Mouse (Mus musculus): ENCODE results near the gene Rhot2.

Rhot2 gene

GRCm38 (mm10) chr17:25841117-25841880 is 3.4 kb downstream of the Rhot2 start, which contains the start of gene Gm20683:
TSS of gene Gm20683 (minus strand) at chr17:25841763.
- DNase-seq (ENCODE audit: low spot score), result no peak

GRCm38 (mm10) chr17:25840519-25840918 is 4.1 kb downstream of the Rhot2 start:
- DNase-seq (ENCODE audit: low spot score), result no peak

- DNase-seq (ENCODE audit: low spot score), result no peak
These were observed 5.0 kb downstream of the Rhot2 start for GRCm38 (mm10) chr17:25839455-25840235.

GRCm38 (mm10) chr17:25838904-25839303 is 5.7 kb downstream of the Rhot2 start:
- DNase-seq (ENCODE audit: low spot score), result no peak

GRCm38 (mm10) chr17:25837533-25837932 is 7.1 kb downstream of the Rhot2 start:
- DNase-seq (ENCODE audit: low spot score), result no peak

GRCm38 (mm10) chr17:25837076-25837410 is 7.6 kb downstream of the Rhot2 start, which contains the start of gene Rhbdl1:
TSS of gene Rhbdl1 (minus strand) at chr17:25837295.
- no peak for DNase-seq (ENCODE audit: low spot score)

- no peak for DNase-seq (ENCODE audit: low spot score)
These were observed 8.1 kb downstream of the Rhot2 start for GRCm38 (mm10) chr17:25836397-25837075.

- no peak for DNase-seq (ENCODE audit: low spot score)
These were observed 8.8 kb downstream of the Rhot2 start for GRCm38 (mm10) chr17:25835816-25836215.

GRCm38 (mm10) chr17:25835301-25835700 is 9.3 kb downstream of the Rhot2 start:
- no peak for DNase-seq (ENCODE audit: low spot score)

- no peak for DNase-seq (ENCODE audit: low spot score)
These were observed 9.9 kb downstream of the Rhot2 start for GRCm38 (mm10) chr17:25834595-25835222.

GRCm38 (mm10) chr17:25833961-25834594 is 10.6 kb downstream of the Rhot2 start:
- DNase-seq (ENCODE audit: low spot score), result no peak

GRCm38 (mm10) chr17:25833291-25833663 is 11.4 kb downstream of the Rhot2 start, which contains the start of gene Stub1:
TSS of gene Stub1 (minus strand) at chr17:25833404.
- no peak for DNase-seq (ENCODE audit: low spot score)

GRCm38 (mm10) chr17:25832436-25833290 is 12.0 kb downstream of the Rhot2 start:
- DNase-seq (ENCODE audit: low spot score), result peak; percentile 99

- DNase-seq (ENCODE audit: low spot score), result no peak
These were observed 13.0 kb downstream of the Rhot2 start for GRCm38 (mm10) chr17:25831451-25832281.

- DNase-seq (ENCODE audit: low spot score), result no peak
These were observed 13.7 kb downstream of the Rhot2 start for GRCm38 (mm10) chr17:25830806-25831431.

GRCm38 (mm10) chr17:25830200-25830753 is 14.4 kb downstream of the Rhot2 start:
- DNase-seq (ENCODE audit: low spot score), result no peak

- DNase-seq (ENCODE audit: low spot score), result no peak
These were observed 15.1 kb downstream of the Rhot2 start for GRCm38 (mm10) chr17:25829558-25830017.

- peak; percentile 58 for DNase-seq (ENCODE audit: low spot score)
These were observed 15.7 kb downstream of the Rhot2 start, which contains the start of gene Jmjd8 for GRCm38 (mm10) chr17:25828712-25829557. TSS of gene Jmjd8 (plus strand) at chr17:25828867.

Data from ovary, postnatal 10 days (tissue).